Mouse (Mus musculus) lung, postnatal 4 days (tissue): ENCODE data around the gene Gpnmb.

Experiments used
- DNase-seq, 2 experiments: peaks; one replicate each; pipeline ENCODE4 v3.0.0; 2021

Gene Gpnmb

DNA sequence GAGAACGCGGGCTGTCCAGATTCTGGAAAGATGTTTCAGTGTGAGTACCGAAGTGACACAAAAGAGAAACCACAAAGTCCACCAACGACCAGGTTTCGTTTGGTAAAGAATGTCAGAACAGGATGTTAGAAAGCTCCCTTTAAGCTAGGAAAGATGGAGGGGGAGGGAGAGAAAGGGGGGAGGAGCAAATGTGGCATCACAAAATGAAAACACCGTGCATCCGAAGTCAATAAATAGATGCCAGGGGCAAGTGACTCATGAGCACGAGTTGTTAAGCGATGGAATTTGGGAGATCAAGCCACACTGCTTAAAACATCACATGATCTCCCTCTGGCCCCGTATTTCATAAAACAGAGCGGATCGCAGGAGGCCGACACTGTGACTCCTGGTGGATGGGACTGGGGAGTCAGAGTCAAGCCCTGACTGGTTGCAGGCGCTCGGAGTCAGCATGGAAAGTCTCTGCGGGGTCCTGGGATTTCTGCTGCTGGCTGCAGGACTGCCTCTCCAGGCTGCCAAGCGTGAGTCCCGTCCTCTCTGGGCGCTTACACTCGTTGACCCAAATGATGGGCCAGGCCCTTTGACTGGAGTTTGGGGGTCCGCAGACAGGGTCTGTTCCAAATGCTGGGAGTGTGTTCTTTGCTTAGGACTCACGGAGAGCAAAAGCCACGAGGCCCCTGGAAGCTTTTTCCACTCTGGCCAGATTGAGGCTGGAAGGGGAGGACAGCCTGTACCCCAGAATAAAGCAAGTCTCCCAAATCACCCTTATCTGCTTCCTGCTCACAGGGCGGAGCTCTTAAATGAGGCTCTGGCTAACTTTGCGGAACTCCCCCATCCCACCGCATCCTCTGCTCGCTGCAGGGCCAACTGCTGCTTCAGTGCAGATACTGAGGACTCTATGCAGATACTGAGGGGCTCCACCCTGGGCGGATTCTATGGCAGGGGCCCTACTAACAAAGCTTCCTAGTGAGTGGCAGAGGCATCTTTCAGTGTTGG lies at the start of gene Gpnmb:
Gpnmb (plus strand) TSS at position 272 of the 993 bp plus-strand sequence.
- no peak for DNase-seq

DNA sequence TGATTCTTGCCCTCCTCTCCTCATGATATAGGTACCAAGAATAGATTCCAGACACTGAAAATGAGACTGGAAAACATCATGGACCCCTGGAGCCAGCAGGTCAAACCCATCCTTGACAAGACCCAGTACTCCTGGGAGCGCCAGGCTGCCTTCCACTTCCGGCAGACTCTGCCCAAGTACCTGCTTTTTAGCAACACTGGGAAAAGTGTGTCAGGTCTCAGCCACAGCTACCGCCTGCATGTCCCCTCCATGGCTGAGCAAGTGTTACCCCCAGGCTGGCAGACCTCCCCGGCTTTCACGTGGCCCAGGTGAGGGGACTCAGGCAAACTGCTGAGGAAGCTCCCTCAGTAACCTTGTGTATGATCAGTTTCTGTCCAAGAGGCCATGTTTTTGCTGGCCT lies 46.4 kb upstream of the Gpnmb start:
- no peak for DNase-seq

DNA sequence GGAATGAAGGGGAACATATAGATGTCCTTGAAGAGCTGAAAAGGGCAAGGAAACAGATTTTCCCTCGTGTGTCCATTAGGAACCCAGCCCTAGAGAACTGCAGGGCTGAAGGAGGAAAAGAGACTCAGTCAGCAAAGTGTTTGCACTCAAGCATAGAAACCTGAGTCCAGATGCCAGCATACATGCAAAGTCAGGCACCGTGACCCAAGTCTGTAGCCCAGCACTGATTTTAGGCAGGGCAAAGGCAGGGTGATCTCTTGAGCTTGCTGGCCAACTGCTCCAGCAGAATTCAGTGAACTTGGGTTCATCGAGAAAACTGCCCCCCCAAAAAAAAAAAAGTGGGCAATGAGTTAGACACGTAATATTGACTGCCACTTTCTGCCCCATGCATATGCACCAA lies 44.4 kb upstream of the Gpnmb start:
- no peak for DNase-seq

- DNase-seq: no peak
Observed at GRCm38 (mm10) chr6:48998186-48998585, 38.2 kb upstream of the Gpnmb start.

DNA sequence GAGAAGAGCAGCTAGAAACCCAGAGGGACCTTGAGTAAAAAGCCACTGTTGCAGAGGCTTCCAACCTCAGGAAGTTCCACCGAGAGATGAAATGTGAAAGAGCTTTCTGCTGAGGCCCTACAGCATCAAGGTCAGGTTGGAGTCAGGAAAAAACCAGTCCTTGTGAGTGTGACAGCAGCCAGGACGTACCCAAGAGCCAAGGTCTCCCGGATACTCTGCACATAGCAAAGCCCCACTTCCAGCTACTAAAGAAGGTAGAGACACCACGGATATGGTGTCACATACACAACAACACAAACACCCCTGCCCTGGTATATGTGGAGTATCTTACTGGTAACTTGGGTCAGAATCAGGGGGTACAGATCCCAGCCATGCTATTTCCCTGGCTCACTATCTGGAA lies 37.5 kb upstream of the Gpnmb start:
- DNase-seq: no peak

GRCm38 (mm10) chr6:49003381-49003780 lies 33.0 kb upstream of the Gpnmb start:
- no peak for DNase-seq

- peak; percentile 55 to 77 for DNase-seq
Observed at GRCm38 (mm10) chr6:49007981-49008380, 28.4 kb upstream of the Gpnmb start.

DNA sequence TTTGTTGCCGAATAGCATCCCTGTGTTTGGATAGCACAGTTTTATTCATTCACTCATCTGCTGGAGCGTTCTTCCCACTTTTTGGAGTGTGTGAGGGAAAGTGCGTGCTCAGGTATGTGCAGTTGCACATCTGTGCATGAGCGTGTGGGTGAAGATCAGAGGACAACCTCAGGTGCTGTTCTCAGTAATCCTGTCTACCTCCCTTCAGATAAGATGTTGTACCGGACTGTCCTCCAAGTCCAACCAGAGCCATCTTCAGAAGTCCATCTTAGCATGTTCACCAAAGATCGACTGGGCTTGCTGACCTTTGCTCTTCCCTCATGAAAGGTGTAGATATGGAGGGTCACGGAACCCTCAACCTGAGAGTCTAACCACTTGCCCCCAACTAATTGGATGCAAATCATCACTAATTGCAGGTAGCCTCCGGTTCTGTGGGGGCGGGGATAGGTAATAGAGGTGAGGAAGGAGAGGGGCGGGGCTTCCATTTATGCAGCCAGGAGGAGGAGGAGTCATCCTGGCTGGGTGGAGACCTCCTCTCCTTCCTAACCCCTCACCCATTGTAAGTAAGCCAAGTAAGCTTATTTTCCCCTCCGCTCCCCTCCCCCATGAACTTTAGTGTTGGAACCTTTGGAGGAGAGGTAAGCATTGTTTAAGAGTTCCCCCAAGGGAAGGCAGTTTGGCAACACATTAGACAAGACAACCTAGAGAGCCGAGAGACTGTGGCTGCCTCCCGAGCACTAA lies 27.8 kb upstream of the Gpnmb start:
- DNase-seq: no peak

DNA sequence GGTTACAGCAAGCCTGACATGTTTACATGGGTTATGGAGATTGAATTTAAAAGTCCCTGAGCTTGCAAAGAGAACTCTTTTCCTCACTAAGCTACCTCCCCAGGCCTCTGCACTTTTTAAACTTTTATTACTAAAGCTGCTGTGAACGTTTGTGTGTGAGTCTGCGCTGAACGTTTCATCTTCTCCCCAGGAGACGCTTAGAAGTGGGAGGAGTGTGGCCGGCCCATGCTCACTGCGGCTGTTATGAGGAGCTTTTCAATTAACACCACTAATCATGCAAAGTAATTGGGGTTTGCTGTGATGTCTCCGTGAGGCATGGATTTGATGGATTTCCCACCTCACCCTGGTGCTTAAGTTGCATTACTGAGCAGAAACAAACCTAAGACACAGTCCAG lies 27.2 kb upstream of the Gpnmb start:
- no peak for DNase-seq

DNA sequence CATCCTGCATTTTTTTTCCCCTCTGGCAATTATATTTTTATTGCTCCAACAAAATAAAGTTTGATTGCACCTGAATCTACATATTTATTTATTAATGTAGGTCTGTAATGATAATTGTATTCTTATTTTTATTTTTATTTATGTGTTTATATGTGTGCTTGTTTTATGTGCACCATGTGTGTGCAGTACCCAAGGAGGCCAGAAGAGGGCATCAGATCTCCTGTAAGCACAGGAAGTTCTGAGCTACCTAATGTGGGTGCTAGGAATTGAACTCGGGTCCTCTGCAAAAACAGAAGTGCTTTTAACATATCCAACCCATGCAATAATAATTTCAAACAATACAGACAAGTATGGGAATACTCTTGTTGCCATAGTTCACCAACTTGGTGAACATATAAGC lies 26.7 kb upstream of the Gpnmb start:
- DNase-seq: no peak

DNA sequence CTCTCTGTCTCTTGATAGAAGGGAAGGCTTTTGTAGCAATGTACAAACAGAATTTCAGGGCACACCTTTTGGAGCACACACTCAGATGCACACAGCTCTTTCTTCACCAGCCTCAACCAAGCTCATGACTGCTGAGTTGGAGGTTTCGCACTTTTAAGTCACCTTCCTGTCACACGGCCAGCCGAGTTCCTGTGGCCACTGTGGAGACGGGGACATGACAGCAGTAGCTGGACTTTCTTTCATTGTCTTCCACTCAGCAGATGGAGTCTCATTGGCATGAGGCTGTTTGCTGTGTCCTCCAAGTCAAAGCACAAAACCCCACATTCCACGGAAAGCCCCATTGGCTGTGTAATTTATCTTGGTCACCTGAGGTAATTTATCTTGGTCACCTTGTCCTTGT lies 25.2 kb upstream of the Gpnmb start:
- DNase-seq: no peak

DNA sequence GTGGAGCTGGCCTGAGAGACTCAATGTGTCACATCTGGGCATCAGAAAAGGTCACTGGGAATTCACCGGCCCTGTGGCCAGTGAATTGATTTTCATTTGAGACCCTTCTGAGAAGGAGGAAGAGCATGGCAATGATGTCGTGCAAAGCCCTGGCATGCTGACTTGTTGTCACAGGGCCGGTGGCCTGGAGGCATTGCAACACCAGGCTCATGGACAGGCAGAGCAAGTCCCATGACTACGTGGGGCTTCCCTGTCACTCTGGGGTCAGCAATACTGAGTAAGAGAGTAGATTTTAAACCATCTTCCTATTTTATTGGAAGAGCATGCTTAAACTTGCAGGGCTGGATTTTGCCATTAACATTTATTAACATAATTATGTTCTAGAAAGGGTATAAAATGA lies 23.3 kb upstream of the Gpnmb start:
- DNase-seq: no peak

GRCm38 (mm10) chr6:49013458-49013857 lies 22.9 kb upstream of the Gpnmb start:
- no peak for DNase-seq

DNA sequence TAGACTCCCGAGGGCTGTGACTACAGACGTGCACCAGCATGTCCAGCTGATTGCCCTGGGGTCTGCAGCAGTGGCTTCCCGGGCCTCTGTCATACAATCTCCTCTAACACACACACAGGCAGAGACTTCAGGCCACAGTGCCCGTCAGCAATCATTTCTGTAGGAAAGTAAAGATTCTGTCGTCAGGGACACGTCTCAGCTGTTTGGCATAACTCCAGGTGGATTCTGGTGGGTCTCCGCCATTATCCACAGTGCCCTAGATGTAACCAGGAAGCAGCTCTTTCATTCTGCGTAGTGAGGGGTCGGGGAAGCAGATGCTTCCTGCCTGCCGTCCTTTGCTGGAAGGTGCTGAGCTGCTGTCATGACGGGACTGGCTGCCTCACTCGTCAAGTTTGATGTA lies 19.2 kb upstream of the Gpnmb start:
- DNase-seq: no peak

DNA sequence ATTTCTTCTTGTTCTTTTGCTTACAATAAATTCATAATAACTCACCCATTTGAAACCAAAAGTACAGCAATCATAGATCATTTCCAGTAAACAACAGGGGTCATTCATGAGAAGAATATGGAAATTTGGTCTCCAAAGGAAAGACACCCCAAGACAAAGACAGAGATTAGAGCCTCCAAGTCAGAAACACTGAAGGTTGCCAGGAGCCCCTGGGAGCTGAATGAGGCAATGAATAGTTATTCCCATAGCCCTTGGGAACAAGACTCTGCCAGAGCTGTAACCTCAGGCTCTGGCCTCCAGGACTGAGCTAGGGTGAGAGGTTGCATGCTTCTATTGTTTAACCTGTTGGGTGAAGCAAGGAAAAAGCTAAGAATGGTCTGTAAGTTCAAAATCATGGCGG lies 17.0 kb upstream of the Gpnmb start:
- no peak for DNase-seq

DNA sequence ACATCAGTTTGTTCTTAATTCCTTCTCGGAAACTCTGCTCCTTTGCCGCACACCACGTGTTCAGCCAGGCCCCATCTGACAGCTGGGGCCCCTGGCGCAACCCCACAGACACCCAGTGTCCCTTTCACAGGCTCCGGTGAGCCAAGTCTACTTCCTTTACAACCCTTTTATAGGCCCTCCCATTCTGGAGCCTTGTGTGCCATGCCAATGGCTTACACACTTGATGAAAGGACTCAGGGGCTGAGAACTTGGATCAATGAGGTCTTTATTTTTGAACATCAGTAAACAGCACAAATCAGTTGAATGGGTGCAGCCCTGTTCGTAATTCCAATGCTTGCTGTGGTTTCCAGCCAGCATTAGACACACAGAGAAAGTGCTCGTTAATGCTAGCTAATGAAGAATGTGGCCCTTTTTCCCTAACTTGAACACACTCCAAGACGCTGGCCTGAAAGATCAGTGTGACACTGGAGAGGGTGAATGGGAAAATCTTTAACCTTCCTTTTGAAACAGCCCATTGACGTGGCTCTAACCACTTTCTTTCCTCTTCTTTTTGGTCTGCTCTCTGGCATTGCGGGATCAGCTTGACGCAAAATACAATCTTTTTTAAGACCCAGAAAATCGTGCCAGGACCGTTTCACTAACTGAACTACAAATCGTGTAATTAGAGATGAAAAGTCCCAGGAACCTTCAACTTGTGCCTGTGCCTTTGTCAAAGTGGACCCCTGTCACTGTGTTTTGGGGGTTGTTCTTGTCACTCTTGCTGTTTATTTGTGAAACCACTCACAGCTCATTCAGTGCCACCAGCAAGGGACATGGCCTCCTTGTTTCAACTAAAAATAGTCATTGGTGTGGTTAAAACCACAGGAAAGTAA lies 15.0 kb upstream of the Gpnmb start:
- DNase-seq: peak in 1 of 2 experiments; percentile 45

- no peak for DNase-seq
Observed at GRCm38 (mm10) chr6:49022384-49022783, 14.0 kb upstream of the Gpnmb start.

DNA sequence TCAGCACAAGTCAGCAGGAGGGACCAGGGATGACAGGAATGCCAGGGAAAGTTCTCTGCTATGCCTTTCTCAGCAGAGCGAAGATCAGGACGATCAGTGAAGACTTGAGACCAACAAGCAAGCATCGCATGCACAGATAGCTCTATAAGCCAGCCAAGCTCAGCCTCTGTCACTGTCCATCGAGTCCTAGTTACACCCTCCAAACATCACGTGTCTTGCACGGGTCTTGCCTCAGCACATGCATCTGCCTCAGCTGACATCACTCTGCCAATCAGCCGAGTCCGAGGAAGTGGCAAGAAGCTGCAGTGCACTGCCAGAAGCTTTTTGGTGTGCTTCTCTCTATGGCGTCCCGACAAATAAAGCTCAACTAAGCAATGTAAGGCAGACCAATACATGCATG lies 13.0 kb upstream of the Gpnmb start:
- DNase-seq: no peak

- DNase-seq: peak in 1 of 2 experiments; percentile 38
Observed at GRCm38 (mm10) chr6:49025290-49025689, 11.1 kb upstream of the Gpnmb start.

- no peak for DNase-seq
Observed at GRCm38 (mm10) chr6:49026496-49026895, 9.8 kb upstream of the Gpnmb start.

- no peak for DNase-seq
Observed at GRCm38 (mm10) chr6:49028019-49028418, 8.3 kb upstream of the Gpnmb start.

GRCm38 (mm10) chr6:49028708-49029107 lies 7.6 kb upstream of the Gpnmb start:
- DNase-seq: no peak

DNA sequence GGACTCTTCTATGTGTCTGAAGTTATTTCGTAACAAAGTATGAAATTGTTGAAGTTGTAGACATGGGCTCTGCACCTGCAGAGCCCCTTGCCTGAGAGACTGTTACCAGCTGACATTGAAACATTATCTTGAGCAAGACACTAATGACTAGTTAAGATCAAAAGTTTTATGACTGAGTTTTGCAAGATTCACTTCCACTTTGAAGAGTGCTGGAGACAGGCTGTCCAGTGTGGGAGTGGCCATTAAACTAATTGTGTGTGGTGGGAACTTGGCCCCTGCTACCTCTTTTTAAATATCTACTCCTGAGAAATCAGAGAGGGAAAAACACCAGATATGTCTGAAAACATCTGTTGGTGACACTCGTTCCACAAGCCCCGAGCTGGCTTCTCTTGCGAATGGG lies 5.1 kb upstream of the Gpnmb start:
- DNase-seq: no peak
